Mouse (Mus musculus) ES-Bruce4 (cell line): ENCODE results near the gene Satb2.

Experiments used
- CTCF ChIP-seq: IDR thresholded peaks from one replicate; pipeline ENCODE4 v1.8.1; 2011; ENCODE audit warnings: low read depth, low read length
- POLR2A ChIP-seq: IDR thresholded peaks from one replicate; pipeline ENCODE4 v1.8.1; 2011; ENCODE audit warnings: low read length; ENCODE audit not compliant: insufficient read depth

DNA sequence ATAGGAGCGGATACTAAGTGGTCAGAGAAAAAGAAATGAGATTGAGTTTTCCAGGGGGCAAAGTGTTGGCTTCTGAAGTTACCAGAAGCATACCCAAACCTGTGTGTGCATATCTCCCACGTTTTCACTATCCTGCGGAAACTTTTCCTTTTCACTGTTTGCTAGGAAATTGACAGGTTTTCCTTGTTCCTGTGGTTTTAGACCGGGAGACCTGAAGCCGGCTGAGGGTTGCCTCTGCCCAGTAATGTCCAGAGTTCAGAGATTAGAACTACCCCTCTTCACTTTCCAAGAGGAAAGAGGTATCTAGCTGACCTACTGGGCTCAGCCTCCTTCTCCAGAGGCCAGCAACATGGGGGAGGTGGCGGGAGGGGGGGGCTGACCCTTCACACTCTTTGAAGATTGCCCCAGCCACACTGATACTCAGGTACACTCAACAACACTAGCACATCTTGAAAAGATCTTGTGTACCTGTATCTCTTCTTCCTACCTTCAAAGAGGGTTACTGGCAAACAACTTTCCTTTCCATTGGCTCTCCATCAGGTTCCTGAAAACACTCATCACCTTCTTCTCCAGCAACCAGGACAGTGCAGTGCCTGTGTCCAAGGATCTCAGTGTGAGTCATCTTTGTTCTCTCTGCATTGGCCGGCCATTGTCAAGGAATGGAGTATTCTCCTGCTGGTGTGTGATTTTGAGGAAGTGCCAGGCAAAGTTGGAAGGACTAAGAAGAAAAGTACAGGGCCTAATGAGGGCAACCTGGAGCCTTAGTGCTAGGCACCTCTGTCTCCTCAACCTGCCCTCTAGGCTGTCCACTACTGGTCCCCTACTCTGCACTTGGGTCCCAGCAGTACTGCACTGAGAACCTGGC lies 1.3 kb upstream of the Satb2 start:
- TF ChIP-seq POLR2A (no peak), CTCF (no peak)
